Mouse (Mus musculus) liver, postnatal 0 days (tissue): ENCODE results near the gene Chsy1. TPM values are rescaled to one million over a fixed set of nuclear protein-coding genes. Genes with fewer than 3 reads are reported as not detected.

Experiments
- ATAC-seq: fragments of 200-750 bp; cut with Nextera tagmentation; 2 replicates; pipeline ENCODE4 v1.8.0; 2017; ENCODE audit warnings: mild to moderate bottlenecking, moderate library complexity
- DNase-seq: peaks from one replicate; pipeline ENCODE4 v3.0.0-alpha.2; 2016
- H3K27ac ChIP-seq: fragments of 300-500 bp; sonication (generic); 2 replicates; pipeline ENCODE4 v1.5.1; 2014; ENCODE audit warnings: antibody characterized with exemption, moderate library complexity, mild to moderate bottlenecking, low read depth
- H3K27me3 ChIP-seq: fragments of 300-500 bp; sonication (generic); 2 replicates; pipeline ENCODE4 v1.6.1; 2014; ENCODE audit warnings: low read length, control low read depth, mixed read lengths; ENCODE audit not compliant: insufficient read depth
- H3K36me3 ChIP-seq: fragments of 300-500 bp; sonication (generic); replicated peaks from 2 replicates; pipeline ENCODE4 v1.6.1; 2014; ENCODE audit warnings: mild to moderate bottlenecking, control low read depth, low read length, moderate library complexity, mixed read lengths; ENCODE audit not compliant: insufficient read depth
- H3K4me1 ChIP-seq: fragments of 300-500 bp; sonication (generic); 2 replicates; pipeline ENCODE4 v1.6.1; 2014; ENCODE audit warnings: antibody characterized with exemption, mild to moderate bottlenecking, control low read depth; ENCODE audit not compliant: insufficient read depth
- H3K4me2 ChIP-seq: fragments of 300-500 bp; sonication (generic); 2 replicates; pipeline ENCODE4 v1.6.1; 2014; ENCODE audit warnings: low read depth, mild to moderate bottlenecking, low read length, moderate library complexity, mixed read lengths
- H3K4me3 ChIP-seq: fragments of 300-500 bp; sonication (generic); 2 replicates; pipeline ENCODE4 v1.5.1; 2014; ENCODE audit warnings: low read depth, low read length
- H3K9ac ChIP-seq: fragments of 300-500 bp; sonication (generic); replicated peaks from 2 replicates; pipeline ENCODE4 v1.6.1; 2014; ENCODE audit warnings: mild to moderate bottlenecking, moderate library complexity
- H3K9me3 ChIP-seq: fragments of 300-500 bp; sonication (generic); 2 replicates; pipeline ENCODE4 v1.6.1; 2016; ENCODE audit warnings: mild to moderate bottlenecking, control low read depth, low read length, mixed read lengths
- CTCF ChIP-seq: sonication (generic); IDR thresholded peaks from 2 replicates; pipeline ENCODE4 v1.5.1; 2016; ENCODE audit warnings: antibody characterized with exemption, low read depth
- EP300 ChIP-seq: IDR thresholded peaks from 2 replicates; pipeline ENCODE4 v1.6.1; 2016; ENCODE audit warnings: antibody characterized with exemption, low read depth, mild to moderate bottlenecking
- WGBS: fragments of 180-500 bp; shearing (Covaris S2); extraction: QIAGEN DNeasy Blood & Tissue Kit; methylation state at CpG from one replicate; pipeline ENCODE4 v1.1.7; 2014; ENCODE audit not compliant: insufficient replicate concordance; 5-methylcytosine and 5-hydroxymethylcytosine counted together
- polyA plus RNA-seq: library from polyadenylated mRNA; unstranded; fragments of >200 nt; fragmentation: Nextera tagmentation; extraction: Ambion mirVana; gene quantifications from 2 replicates; pipeline ENCODE4 v1.2.1, GENCODE M21; 2015

Chsy1 gene
- polyA plus RNA-seq, 1 experiment from 2014 or later: 5.0 TPM

DNA sequence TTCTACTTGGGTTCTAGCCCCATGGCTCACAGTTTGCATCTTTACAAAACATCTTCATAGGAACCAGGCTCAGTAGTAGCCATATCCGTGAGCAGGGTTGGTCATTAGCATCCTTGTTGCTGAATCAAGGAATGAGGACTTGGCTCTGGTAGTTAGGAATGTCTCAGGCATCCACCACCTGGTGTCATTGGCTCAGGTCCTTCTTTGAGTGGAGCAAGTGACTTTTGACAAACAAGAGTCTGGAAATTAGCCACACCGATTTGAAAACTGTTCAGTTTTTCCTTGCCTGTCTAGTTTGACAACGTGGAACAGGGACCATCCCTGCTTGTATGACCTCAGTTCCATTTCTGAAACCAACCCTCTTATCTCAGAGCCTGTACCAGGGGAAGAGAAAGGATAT lies 41.1 kb downstream of the Chsy1 start:
- 78% methylated on average over 3 of the region's 3 CpGs for WGBS
- H3K9me3 ChIP-seq: no peaks in the 10 kb centered on the region
- no peak for ATAC-seq

DNA sequence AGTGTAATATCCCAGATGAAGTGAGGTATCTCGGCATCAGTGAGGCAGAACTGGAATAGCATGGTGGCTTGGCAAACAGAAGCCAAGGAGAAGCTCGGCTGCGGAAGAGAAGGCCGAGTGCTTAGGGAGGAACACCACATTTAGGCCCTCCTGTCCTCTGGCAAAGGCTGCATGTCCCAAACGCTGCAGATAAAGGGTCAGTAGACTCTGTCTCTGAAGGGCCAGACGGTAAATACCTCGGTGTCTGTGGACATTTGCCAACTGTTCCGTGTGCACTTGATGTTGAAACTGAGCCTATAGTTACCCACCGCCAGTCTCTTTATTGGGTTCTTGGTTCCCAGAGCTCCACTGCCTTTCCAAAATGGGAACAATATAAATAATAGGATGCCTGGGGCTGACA lies 48.1 kb downstream of the Chsy1 start:
- peak; percentile 68 for ATAC-seq
- Histone ChIP-seq H3K4me1 (peaks cover 5% of the 10 kb centered on the region), H3K27ac (no peak overlapping the region; the same call in 1 of the 2 replicates), H3K9me3 (no peaks in the 10 kb centered on the region), H3K4me2 (no peak overlapping the region), H3K9ac (no peak overlapping the region), H3K4me3 (no peak overlapping the region), H3K27me3 (no peaks in the 10 kb centered on the region), H3K36me3 (peaks cover 10% of the 10 kb centered on the region; the same call in 1 of the 2 replicates)
- 61% methylated on average over 9 of the region's 9 CpGs for WGBS
- DNase-seq: peak; percentile 47
- no peak for TF ChIP-seq EP300
- no peak for TF ChIP-seq CTCF

More for the DNA sequence above, 41.1 kb downstream of the Chsy1 start:
- TF ChIP-seq CTCF: no peak
- no peak for TF ChIP-seq EP300
- Histone ChIP-seq H3K27ac (no peak overlapping the region), H3K4me1 (no peaks in the 10 kb centered on the region; the same call in 1 of the 2 replicates), H3K27me3 (no peaks in the 10 kb centered on the region), H3K9ac (no peak overlapping the region), H3K4me2 (no peak overlapping the region), H3K36me3 (peaks cover 13% of the 10 kb centered on the region; the same call in 1 of the 2 replicates), H3K4me3 (no peak overlapping the region)
- DNase-seq: no peak

DNA sequence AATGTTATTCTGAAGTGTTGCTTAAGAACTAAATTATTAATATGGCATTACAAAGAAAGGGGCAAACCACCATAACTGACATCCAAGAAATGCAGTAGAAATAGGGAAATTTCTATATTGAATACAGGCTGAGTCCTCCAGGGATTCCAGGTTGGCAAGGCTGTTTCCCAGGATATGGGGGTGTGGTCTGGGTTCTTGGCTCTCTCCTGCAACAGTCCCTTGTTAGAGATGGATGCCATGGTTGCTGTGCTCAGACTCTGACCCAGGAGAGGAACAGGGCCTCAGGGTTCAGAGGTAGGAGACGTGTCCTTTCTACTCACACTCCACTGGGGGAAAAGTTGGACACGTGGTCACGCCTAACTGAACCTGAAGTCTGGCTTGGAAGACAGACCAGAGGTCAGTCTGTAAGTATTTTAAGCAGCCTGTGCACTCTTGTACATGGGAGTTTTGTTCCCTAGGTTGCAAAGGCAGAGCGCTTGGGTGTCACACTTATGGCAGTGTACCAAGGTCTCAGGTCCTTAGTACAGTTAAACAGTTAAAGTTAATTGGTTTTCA lies 48.6 kb downstream of the Chsy1 start:
- Histone ChIP-seq H3K4me3 (no peak overlapping the region), H3K27me3 (no peaks in the 10 kb centered on the region), H3K4me1 (peaks cover 5% of the 10 kb centered on the region), H3K27ac (no peak overlapping the region), H3K4me2 (no peak overlapping the region), H3K9ac (no peak overlapping the region), H3K9me3 (no peaks in the 10 kb centered on the region), H3K36me3 (peaks cover 8% of the 10 kb centered on the region; the same call in 1 of the 2 replicates)
- TF ChIP-seq CTCF (no peak), EP300 (no peak)
- ATAC-seq (no peak), DNase-seq (no peak)
- WGBS: 80% methylated on average over 4 of the region's 4 CpGs

DNA sequence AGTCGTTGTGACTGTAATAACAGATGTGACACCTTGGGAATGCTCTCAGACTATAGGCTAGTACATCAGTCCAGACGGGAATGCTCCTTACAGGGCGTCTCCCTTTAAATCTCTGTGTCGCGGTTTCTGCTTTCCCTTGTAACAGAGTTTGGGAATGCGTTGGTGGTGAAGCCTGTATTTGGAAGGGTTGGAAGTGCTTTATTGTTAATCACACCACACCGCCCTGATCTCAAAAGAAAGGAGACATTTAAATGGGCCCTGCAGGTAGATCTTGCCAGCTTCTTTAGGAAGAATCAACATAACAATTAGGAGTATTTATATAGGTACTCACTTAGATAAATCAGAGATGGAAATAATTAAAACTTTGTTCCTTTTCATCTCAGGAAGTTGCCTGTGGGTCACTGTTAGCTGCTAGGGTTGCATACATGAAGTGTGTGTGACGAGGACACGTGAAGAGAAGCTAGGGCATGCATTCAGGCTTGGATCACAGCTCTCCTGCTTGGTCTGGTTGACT lies 49.4 kb downstream of the Chsy1 start:
- no peaks in the 10 kb centered on the region for H3K9me3 ChIP-seq
- 0 out of 2 replicates have a peak, but pooled peaks cover 2% of the 10 kb centered on the region for H3K36me3 ChIP-seq
- 90% methylated on average over 9 of the region's 9 CpGs for WGBS

DNA sequence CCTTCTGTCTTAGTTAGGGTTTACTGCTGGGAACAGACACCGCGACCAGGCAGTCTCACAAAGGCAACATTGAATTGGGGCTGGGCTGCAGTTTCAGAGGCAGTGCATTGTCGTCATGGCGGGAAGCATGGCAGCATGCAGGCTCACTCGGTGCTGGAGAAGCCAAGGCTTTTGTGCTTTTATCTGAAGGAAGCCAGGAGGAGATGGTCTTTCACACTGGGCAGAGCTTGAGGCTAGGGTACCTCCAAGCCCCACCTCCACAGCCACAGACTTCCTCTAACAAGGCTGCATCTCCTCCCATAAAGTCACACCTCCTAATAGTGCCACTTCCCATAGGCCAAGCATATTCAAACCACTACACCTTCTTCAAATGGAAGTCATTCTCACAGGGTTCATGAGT lies 50.6 kb downstream of the Chsy1 start:
- TF ChIP-seq EP300: no peak
- no peak for TF ChIP-seq CTCF
- Histone ChIP-seq H3K9ac (no peak overlapping the region), H3K27ac (no peak overlapping the region), H3K4me3 (no peak overlapping the region), H3K9me3 (no peaks in the 10 kb centered on the region), H3K4me2 (no peak overlapping the region), H3K4me1 (peaks cover 5% of the 10 kb centered on the region), H3K36me3 (no peaks in the 10 kb centered on the region), H3K27me3 (no peaks in the 10 kb centered on the region)
- DNase-seq: no peak
- no peak for ATAC-seq
- WGBS: 69% methylated on average over 5 of the region's 5 CpGs

More for the DNA sequence above, 49.4 kb downstream of the Chsy1 start:
- no peak overlapping the region for H3K27ac ChIP-seq
- no peak overlapping the region for H3K4me3 ChIP-seq
- no peak overlapping the region for H3K9ac ChIP-seq
- no peaks in the 10 kb centered on the region for H3K27me3 ChIP-seq
- peaks cover 5% of the 10 kb centered on the region for H3K4me1 ChIP-seq
- no peak for DNase-seq
- H3K4me2 ChIP-seq: no peak overlapping the region
- TF ChIP-seq CTCF (no peak), EP300 (no peak)
- no peak for ATAC-seq

DNA sequence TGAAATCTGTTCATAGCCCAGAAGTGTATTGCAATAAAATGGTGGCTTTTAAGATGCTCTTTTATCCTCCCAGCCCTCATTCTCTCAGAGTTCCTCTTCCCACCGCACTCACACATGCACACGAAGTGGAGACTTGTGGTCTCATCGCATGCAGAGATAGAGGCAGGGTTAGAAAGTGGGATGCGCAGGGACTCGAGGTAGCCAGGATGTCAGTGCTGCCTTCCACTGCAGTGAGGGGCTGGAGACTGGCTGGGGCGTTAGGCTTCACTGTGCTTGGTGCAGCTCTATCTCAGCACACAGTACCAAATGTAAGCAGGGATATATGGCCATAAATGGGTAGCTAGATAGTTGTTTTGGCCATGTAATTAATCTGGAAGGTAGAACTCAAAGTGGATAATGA lies 52.5 kb downstream of the Chsy1 start:
- H3K4me3 ChIP-seq: no peak overlapping the region
- TF ChIP-seq EP300: no peak
- no peak for TF ChIP-seq CTCF
- peaks cover 5% of the 10 kb centered on the region for H3K4me1 ChIP-seq
- WGBS: 76% methylated on average over 6 of the region's 6 CpGs
- H3K27ac ChIP-seq: no peak overlapping the region
- H3K36me3 ChIP-seq: no peaks in the 10 kb centered on the region
- no peak for DNase-seq
- no peaks in the 10 kb centered on the region for H3K9me3 ChIP-seq
- H3K4me2 ChIP-seq: no peak overlapping the region
- H3K9ac ChIP-seq: no peak overlapping the region
- H3K27me3 ChIP-seq: no peaks in the 10 kb centered on the region
- ATAC-seq: no peak
